In the genomic region with DNA sequence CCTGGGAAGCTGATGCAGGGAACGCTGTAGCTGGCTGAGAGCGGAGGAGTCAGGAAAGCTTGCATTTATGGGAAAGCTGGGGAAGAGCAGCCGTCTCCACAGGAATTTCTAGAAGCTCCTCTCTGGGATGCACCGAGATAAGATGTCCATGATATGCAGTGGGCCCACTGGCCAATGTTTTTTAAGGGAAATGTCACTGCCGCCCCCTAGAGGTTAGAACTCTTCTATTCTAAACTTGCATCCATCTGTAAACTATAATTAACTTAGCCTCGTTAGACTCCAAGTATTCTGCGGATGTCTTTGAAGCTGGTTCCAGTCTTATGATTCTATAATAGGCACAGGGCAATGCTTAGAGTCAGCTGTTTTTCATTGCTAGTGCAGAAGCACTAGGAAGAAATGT, we compare ENCODE assay signal across 11 mouse cellular contexts. TPM values are rescaled to one million over a fixed set of nuclear protein-coding genes. Genes with fewer than 3 reads are reported as not detected.
A peak's percentile ranks its signal among the peaks of the same experiment; 100 is the strongest.
DNase-seq lines count a peak whose midpoint lies in the region; ATAC-seq and TF ChIP-seq lines count a peak whose summit lies in the region.
"Had no signal": no experiment of that assay in that cellular context is flagged by ENCODE, and none has a peak within 500 bp of the region (broad histone marks: within the 10 kb centered on the region; RNA-seq: fewer than 3 reads in every experiment).

No protein-coding gene starts in this region.

- H3K4me1 ChIP-seq in midbrain, postnatal 0 days (ENCODE audit: insufficient read depth, low read length): no peaks in the 10 kb centered on the region
- H3K4me1 ChIP-seq in midbrain, embryonic 16.5 days (ENCODE audit: control insufficient read depth, insufficient read depth, low read length): no peaks in the 10 kb centered on the region
- H3K4me1 ChIP-seq: hindbrain, embryonic 10.5 days; neural tube, embryonic 12.5 days had no signal

- no peak overlapping the region for H3K4me2 ChIP-seq in midbrain, postnatal 0 days (ENCODE audit: low read depth, low read length, poor library complexity, severe bottlenecking)
- H3K4me2 ChIP-seq in midbrain, embryonic 16.5 days (ENCODE audit: low read length): no peak overlapping the region
- H3K4me2 ChIP-seq: neural tube, embryonic 12.5 days had no signal

- no peak overlapping the region for H3K27ac ChIP-seq in midbrain, postnatal 0 days (ENCODE audit: low read depth, low read length)
- no peak overlapping the region for H3K27ac ChIP-seq in midbrain, embryonic 16.5 days (ENCODE audit: low read length)
- H3K27ac ChIP-seq: hindbrain, embryonic 10.5 days; neural tube, embryonic 12.5 days had no signal

- no peaks in the 10 kb centered on the region for H3K27me3 ChIP-seq in midbrain, postnatal 0 days (ENCODE audit: insufficient read depth, low read length)
- H3K27me3 ChIP-seq in midbrain, embryonic 16.5 days (ENCODE audit: control insufficient read depth, insufficient read depth, low read depth, low read length): no peaks in the 10 kb centered on the region
- H3K27me3 ChIP-seq: neural tube, embryonic 12.5 days had no signal

- peak; percentile 50 for TF ChIP-seq CTCF in midbrain, postnatal 0 days (IDR thresholded peaks at IDR 0.05)

- no peak overlapping the region for H3K4me3 ChIP-seq in midbrain, postnatal 0 days (ENCODE audit: low read depth, low read length)
- no peak overlapping the region for H3K4me3 ChIP-seq in midbrain, embryonic 16.5 days (ENCODE audit: low read depth, low read length)
- H3K4me3 ChIP-seq: hindbrain, embryonic 10.5 days; neural tube, embryonic 12.5 days had no signal

- no peak overlapping the region for H3K9ac ChIP-seq in midbrain, postnatal 0 days (replicated peaks; ENCODE audit: low read length, poor library complexity, severe bottlenecking)
- H3K9ac ChIP-seq in midbrain, embryonic 16.5 days (ENCODE audit: low read depth, low read length): no peak overlapping the region
- H3K9ac ChIP-seq: neural tube, embryonic 12.5 days had no signal

- 78% methylated on average over 7 of the region's 7 CpGs for WGBS in midbrain, postnatal 0 days
- WGBS in midbrain, embryonic 16.5 days: 71% methylated on average over 7 of the region's 7 CpGs

- H3K36me3 ChIP-seq in midbrain, postnatal 0 days (ENCODE audit: insufficient read depth, low read length): peaks cover 57% of the 10 kb centered on the region
- peaks cover 19% of the 10 kb centered on the region for H3K36me3 ChIP-seq in midbrain, embryonic 16.5 days (ENCODE audit: control insufficient read depth, insufficient read depth, low read length)

- no peak for ATAC-seq in midbrain, postnatal 0 days (ENCODE audit: low FRiP score)
- ATAC-seq in midbrain, embryonic 16.5 days: no peak
- ATAC-seq in monocyte, adult 5-6 weeks (replicated peaks; ENCODE audit: insufficient number of reproducible peaks, low FRiP score, low TSS enrichment, poor library complexity, severe bottlenecking): no peak

- peak; percentile 37 for DNase-seq in heart, adult 8-10 months (ENCODE audit: low spot score)
- DNase-seq in heart, adult 11 months: no peak
- peak; percentile 40 for DNase-seq in midbrain, postnatal 0 days (ENCODE audit: low spot score)
- peak; percentile 43 for DNase-seq in forelimb bud, embryonic 11.5 days (ENCODE audit: low read depth, low spot score)
- peak; percentile 48 for DNase-seq in skeletal muscle tissue, adult 2 months (ENCODE audit: low read depth, low spot score)
- no peak for DNase-seq in testis, postnatal 10 days (ENCODE audit: low spot score)

- H3K9me3 ChIP-seq in midbrain, postnatal 0 days (ENCODE audit: low read length): no peaks in the 10 kb centered on the region
- H3K9me3 ChIP-seq in midbrain, embryonic 16.5 days (replicated peaks; ENCODE audit: control insufficient read depth, low read length, poor library complexity, severe bottlenecking): no peaks in the 10 kb centered on the region
- H3K9me3 ChIP-seq: hindbrain, embryonic 10.5 days; neural tube, embryonic 12.5 days had no signal

RNA-seq across cellular contexts. Expression of gene Emilin3, which starts 43.2 kb away (rescaled TPM):
- 1 to 10 TPM in 3 of 4 experiments, under 1 TPM in 1; 0.57 to 3.0 (median 1.9) TPM for total RNA-seq in heart, adult 8-10 months (2022)
- total RNA-seq in midbrain, postnatal 0 days (2014; rRNA removed): 0.55 and 1.6 TPM in 2 replicates
- 0.44 and 0.51 TPM in 2 replicates for polyA plus RNA-seq in midbrain, postnatal 0 days (2015; fragmentation: Nextera tagmentation; extraction: Ambion mirVana)
- 0.58 and 0.65 TPM in 2 replicates for polyA plus RNA-seq in midbrain, embryonic 16.5 days (2015; fragmentation: Nextera tagmentation; extraction: Ambion mirVana)
- not detected in 3 replicates for total RNA-seq in monocyte, adult 5-6 weeks (2017)
- total RNA-seq: liver, adult 2 months had no signal
- polyA plus RNA-seq: liver, adult 2 months had no signal

Comparison
In these comparisons a context has a peak if more than half of its experiments do, and no peak if none do; other contexts are left out.
1. DNase-seq: peak in heart, adult 8-10 months (single experiment), midbrain, postnatal 0 days (single experiment), forelimb bud, embryonic 11.5 days (single experiment) and skeletal muscle tissue, adult 2 months (single experiment); none in heart, adult 11 months (single experiment) and testis, postnatal 10 days (single experiment).